Mouse (Mus musculus) C2C12 (cell line): Measurements from ENCODE around the gene Crybg3.

Experiments used
- CEBPB ChIP-seq: IDR thresholded peaks from one replicate; pipeline ENCODE4 v1.6.1; 2011; ENCODE audit warnings: low read depth, mild to moderate bottlenecking, control low read depth, moderate library complexity
- CTCF ChIP-seq: IDR thresholded peaks from one replicate; pipeline ENCODE4 v1.5.1; 2011; ENCODE audit not compliant: control insufficient read depth, insufficient read depth, insufficient read length
- FOSL1 ChIP-seq: IDR thresholded peaks from one replicate; pipeline ENCODE4 v1.8.0; 2011; ENCODE audit warnings: mild to moderate bottlenecking, low read length; ENCODE audit not compliant: poor library complexity, insufficient read depth, severe bottlenecking
- MAX ChIP-seq: IDR thresholded peaks from one replicate; pipeline ENCODE4 v1.6.1; 2011; ENCODE audit warnings: mild to moderate bottlenecking, control low read depth
- MYOD1 ChIP-seq: IDR thresholded peaks from one replicate; pipeline ENCODE4 v1.6.1; 2011; ENCODE audit warnings: low read depth; ENCODE audit not compliant: control insufficient read depth, insufficient read length
- MYOG ChIP-seq: IDR thresholded peaks from one replicate; pipeline ENCODE4 v1.6.1; 2011; ENCODE audit not compliant: control insufficient read depth, insufficient read length; ENCODE audit errors: extremely low read depth
- USF1 ChIP-seq: IDR thresholded peaks from one replicate; pipeline ENCODE4 v1.6.1; 2011; ENCODE audit warnings: low read depth, mild to moderate bottlenecking, control low read depth, moderate library complexity

GRCm38 (mm10) chr16:59621554-59621953, 20.8 kb upstream of the Crybg3 start:
- TF ChIP-seq CTCF (no peak), USF1 (no peak), MAX (no peak), MYOG (no peak), FOSL1 (no peak), MYOD1 (no peak), CEBPB (no peak)
